Mouse (Mus musculus) layer of hippocampus, postnatal 10 days (tissue): ENCODE measurements around the gene Lrriq4. TPM values are rescaled to one million over a fixed set of nuclear protein-coding genes. Genes with fewer than 3 reads are reported as not detected.
"Not testable (repeated sequence)": the region's sequence is repeated elsewhere in the genome, so short reads cannot be mapped to it uniquely, and the experiment has no call there.

ENCODE experiments used
- DNase-seq, 2 experiments: peaks; one replicate each; pipeline ENCODE4 v3.0.0; 2021; ENCODE audit warnings: low spot score in 2 of 2
- total RNA-seq, 2 experiments: library from RNA; stranded (reverse); gene quantifications; 2 replicates each; pipeline ENCODE4 v1.2.3; 2021

Lrriq4 gene
- total RNA-seq, 2 experiments from 2014 or later, result not detected

DNA sequence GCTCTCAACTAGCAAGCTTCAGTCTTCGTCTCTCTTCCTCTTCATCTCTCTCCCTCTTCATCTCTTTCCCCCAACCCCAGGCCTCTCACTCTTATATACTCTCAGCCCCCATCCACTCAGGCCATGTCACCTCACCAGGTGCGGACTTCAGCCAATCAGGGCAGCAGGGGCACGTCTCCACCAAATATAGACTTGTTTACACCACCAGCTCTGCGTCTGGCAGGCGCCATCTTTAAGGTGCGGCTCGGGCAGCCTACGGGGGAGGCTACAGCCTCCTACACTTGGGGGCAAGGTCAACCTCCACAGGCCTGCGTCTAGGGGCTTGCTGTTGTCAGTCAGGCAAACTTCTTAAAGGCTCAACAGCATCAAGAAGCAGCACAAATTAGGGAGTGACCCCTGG lies 14.2 kb downstream of the Lrriq4 start:
- no peak for DNase-seq

DNA sequence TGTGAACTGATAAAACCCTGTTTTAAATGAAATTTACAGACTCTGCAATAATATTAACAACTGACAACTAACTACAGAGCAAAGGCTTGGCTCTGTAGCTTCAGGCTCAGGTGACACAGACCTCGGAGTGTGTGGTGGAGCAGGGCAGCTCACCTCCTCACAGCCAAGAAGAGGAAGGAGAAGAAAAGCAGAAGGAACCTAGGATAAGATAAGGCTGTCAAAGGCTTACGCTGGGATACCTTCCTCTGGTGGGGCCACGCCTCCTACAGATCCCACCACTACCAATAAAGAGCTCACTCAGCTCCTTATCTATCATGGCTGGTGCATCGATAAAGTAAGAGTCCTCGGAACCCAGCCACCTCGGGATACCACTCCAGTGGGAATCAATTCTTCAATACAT lies 38.9 kb downstream of the Lrriq4 start:
- DNase-seq, result no peak

- DNase-seq, result no peak
Measured at GRCm38 (mm10) chr3:30687216-30687615, 42.9 kb downstream of the Lrriq4 start.

- DNase-seq, result no peak
Measured at GRCm38 (mm10) chr3:30690976-30691375, 46.7 kb downstream of the Lrriq4 start.

GRCm38 (mm10) chr3:30695661-30696060 lies 51.4 kb downstream of the Lrriq4 start:
- no peak for DNase-seq

- peak; percentile 72 to 74 for DNase-seq
Measured at GRCm38 (mm10) chr3:30696346-30696745, 52.0 kb downstream of the Lrriq4 start.

GRCm38 (mm10) chr3:30697891-30698290 lies 53.6 kb downstream of the Lrriq4 start:
- DNase-seq, result no peak

DNA sequence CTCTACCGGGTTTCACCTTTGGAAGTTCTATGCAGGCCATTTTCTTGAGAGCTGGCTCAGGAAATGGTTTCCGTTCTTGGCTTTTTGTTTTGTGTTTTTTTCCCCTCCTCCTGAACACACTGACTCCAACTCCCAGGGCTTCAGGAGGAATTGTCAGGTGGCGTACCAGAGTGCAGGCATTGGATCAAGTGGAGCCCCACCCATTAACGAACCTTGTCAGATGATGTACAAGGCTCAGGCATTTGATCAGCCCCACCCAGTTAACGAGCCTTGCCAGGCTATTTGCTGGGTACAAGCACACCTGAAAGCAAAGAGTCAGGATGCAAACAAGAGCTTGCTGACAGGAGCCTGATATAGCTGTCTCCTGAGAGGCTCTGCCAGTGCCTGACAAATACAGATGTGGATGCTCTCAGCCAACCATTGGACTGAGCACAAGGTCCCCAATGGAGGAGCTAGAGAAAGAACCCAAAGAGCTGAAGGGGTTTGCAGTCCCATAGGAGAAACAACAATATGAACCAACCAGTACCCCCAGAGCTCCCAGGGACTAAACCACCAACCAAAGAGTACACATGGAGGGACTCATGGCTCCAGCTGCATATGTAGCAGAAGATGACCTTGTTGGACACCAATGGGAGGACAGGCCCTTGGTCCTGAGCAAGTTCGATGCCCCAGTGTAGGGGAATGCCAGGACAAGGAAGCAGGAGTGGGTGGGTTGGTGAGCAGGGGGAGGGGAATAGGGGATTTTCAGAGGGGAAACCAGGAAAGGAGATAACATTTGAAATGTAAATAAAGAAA lies 55.6 kb downstream of the Lrriq4 start, which contains the start of gene Lrrc31:
TSS of gene Lrrc31 (minus strand) at position 133 of the 795 bp plus-strand sequence.
- DNase-seq, result not testable (repeated sequence)

DNA sequence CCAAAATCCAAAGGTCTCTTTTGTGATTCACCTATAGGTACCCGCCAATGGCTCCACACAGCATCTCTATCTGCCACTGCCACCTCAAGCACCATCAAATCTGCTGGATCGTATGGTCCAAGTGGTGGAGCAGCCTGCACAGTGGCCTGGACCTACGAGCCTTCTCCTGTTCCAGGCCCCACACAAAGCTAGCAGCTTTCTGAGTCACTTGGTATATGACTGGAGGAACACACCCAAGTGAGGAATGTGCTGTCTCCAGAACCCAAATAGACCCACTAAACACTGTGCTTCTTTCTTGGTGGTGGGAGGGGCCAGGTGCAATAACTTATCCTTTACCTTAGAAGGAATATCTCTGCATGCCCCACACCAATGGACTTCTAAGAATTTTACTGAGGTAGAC lies 61.7 kb downstream of the Lrriq4 start:
- no peak for DNase-seq

GRCm38 (mm10) chr3:30706614-30707276 lies 62.4 kb downstream of the Lrriq4 start:
- no peak for DNase-seq

DNA sequence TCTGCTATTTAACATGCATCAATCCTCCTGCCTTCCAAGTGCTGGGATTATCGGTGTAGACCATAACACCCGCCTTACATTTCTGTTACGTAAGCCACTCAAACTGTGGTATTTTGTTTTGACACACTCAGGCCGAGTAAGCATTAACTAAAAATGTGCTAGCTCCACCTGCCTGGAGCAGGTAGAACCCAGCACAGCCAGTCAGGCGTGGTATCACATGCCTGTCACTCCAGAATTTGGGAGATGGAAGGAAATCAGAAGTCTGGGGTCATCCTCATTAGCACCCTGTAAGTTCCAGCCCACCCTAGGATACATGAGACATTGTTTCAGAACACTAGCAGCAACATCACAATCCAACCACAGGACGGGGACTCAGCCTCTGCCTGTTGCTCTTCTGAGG lies 65.9 kb downstream of the Lrriq4 start:
- no peak for DNase-seq

DNA sequence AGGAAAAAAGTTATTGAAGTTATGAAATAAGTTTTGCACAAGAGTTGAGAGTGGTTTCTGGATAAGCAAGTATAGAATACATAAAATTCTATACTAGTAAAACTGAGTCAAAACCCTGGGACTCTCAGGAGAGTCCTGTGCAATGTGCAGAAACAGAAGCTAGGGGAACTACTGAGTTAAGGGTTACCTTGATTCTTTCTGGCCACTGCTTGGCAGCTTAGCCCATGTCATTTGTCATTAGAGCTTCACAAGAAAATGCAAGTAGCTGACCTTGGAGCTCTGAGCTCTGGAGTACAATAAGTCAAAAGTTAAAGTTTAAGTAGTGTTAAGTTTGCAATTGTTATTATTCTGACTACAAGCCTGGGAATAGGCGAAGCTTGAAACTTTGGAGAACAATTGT lies 69.0 kb downstream of the Lrriq4 start:
- no peak for DNase-seq

DNA sequence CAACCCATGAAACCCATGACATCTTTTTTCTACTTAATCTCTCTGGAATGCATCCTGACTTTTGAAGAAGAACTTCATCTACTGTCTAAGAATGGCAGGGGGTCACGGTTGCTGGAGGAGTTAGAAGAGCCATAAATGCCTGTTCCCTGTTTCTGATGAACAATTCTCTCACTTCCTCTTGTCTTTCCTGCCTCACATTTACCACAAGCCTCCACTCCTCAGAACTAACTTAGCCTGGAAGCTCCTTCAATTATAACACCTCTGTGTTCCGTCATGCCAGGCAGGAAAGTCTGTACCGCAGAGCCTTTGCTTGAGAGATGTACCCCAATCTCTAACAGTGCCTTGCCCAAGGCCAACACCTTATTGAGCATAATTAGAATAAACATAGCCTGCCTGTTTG lies 74.3 kb downstream of the Lrriq4 start:
- DNase-seq, result no peak

Other genes with a start within 250 kb of the Lrriq4 start
- gene Mecom, start 96.5 kb upstream of the Lrriq4 start, total RNA-seq, result 1 to 10 TPM; 6.5 to 6.8 TPM
- 1 to 10 TPM; 1.7 TPM for gene Actrt3, start 44.6 kb upstream of the Lrriq4 start, total RNA-seq
- 10 to 100 TPM; 13.6 to 14.7 TPM for gene Mynn, start 42.4 kb upstream of the Lrriq4 start, total RNA-seq
- under 1 TPM; 0.18 to 0.55 TPM for gene Lrrc34, start 3.4 kb downstream of the Lrriq4 start, total RNA-seq
- not detected for gene Lrrc31, start 55.3 kb downstream of the Lrriq4 start, total RNA-seq
- gene Samd7, start 101.8 kb downstream of the Lrriq4 start, total RNA-seq, result under 1 TPM in 1 of 2 experiments, not detected in 1; 0.13 TPM
- gene Sec62, start 148.4 kb downstream of the Lrriq4 start, total RNA-seq, result 10 to 100 TPM; 88.0 to 92.5 TPM
- gene Gpr160, start 211.4 kb downstream of the Lrriq4 start, total RNA-seq, result 1 to 10 TPM; 1.4 to 1.5 TPM